Mouse (Mus musculus) A20 (cell line): ENCODE measurements around the gene Vax2.
A peak's percentile ranks its signal among the peaks of the same experiment; 100 is the strongest.

ENCODE experiments used
- DNase-seq: peaks from one replicate; pipeline ENCODE4 v3.0.0-alpha.2; 2011; ENCODE audit warnings: low read depth, low spot score

Vax2 gene

DNA sequence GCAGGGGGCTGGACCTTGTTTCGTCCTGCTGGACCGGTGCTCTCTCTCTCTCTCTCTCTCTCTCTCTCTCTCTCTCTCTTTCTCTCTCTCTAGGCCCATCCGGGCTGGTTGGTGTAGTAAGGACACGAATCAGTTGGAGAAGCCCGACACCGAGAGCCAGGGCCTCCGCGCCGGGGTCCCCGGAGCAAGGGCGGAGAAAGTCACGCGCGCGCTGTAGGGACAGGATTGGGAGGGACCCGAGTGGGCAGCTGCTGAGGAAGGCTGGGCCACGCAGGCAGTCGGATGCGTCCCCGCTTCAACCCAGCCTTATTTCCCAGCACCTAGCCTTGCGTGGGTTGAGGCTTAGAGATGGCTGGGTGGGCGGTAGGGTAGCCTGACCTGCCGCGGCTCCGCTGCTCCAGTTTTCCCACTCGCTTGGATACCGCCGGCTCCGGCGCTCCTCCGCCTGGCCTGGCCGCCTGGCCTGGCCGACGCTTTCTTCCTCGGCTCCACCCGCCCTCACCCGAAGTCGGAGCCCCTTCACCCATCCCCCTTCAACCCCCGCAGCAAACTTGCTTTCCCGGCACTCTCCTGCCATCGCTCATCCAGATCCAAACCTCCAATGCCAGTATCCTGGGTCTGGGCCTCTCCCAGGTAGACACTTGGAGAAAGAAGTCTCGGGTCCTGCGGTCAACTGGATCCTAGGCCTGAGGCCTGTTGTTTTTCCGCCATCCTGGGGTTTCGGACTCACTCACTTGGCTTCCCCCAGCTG, 836 bp downstream of the Vax2 start:
- no peak for DNase-seq

DNA sequence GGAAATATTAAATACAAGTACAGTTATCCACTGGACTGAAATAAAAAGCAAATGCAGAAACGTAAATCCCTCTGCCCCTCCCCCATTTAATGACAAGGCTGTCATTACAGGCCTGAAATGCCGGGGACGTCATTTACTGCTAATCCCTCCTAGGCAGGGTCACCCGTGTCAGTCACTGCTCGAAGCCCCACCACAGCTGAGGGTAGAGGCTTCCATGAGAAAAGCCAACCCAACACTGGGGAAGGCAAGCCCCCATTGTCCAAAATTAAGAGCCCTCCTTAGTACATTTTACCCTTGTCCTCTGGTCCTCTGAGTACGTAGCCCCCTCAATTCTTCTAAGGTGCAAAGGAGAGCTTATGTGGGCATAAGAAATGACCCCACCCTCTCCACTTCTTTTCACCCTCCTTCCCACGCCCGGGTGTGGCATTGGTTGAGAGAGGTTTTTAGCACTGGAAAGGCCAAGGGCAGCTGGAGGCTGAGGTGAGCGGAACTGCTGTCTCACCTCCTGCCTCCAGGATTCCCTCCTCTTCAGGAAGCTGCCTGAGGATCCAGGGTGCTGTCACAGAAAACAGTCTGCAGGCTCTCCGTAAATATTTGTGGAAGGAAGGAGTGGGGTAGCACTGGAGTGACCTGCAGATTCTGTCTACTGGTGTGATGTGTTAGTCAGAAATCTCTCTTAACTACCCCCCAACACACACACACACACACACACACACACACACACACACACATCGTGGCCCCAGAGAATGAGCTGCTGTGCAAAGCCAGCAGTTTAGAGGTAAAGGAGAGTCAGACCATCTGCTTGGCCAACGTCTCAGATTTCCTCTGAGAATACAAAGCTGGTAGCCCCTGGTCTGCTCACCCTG, 2.4 kb downstream of the Vax2 start:
- DNase-seq = no peak

DNA sequence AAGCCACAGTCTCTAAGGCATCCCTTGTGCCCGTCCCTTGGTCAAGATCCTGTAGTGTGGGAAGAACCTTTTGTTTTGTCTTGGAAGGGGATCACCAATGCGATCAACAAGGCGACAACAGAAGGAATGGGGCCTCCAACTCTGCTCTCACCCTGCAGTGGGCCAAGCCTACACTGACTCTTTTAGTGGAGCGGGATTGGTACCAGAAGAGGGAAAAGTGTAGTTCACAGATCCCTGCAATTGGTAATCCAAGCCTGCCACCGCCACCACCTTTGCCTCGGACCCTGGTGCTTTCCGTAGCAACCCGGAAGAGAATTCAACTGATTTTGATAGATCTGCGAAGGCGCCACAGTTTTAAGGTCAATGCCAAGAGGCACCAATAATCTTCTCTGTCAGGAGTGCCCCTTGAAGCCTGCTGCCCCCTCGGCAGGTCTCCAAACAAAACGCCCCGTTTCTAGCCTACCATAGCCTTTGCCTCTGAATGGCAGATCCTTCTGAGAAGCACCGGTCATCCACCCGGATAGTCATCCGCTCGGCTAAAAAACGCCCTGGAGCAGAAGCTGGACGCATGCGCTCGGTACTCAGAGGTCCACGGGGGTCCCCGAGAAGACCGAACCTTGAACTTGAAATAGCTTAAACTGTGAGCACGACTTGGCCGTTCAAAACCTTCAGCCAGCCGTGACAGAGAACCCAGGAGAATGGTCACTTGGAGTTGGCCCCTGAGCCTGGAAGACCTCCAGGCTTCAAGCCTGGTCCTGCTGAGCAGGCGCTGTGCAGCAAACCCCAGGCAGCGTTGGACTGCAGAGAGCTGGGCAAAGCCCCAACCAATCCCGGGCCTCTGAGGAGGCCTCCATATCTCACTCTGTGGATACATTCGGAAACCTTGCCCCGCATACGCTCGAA, 3.4 kb downstream of the Vax2 start:
- DNase-seq = no peak

DNA sequence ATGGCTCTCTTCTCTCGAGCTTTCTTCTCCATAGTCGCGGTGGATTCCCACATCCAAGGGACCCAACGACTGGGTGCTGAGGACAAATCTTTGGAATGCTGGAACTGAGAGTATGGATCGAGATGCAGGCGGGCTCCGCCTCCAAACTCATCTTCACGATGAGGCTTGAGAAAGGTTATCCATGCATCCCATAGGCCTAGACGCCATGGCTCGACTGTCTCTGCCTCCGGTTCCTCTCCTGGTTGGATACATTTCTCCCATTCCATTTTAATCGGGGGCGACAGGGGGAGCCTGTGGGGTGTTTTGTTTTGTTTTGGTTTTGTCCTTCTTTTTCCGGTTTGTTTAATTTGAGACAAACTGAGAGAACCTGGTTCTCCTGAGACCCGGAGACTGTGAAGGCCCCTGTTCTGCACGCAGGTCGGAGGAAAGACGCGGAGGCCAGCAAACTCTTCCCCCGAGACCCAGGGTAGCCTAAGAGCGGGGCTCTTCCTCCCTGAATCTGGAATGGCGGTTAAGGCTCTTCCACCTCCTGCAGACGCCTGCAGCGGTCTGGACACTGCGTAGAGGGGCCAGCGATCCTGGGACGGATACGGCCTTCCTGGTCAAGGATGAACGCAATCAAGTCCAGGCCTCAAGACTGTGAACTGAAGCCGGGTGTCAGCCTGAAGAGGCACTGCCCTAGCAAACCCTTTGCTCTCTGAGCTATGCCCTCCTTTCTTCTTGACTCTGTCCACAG, 4.6 kb downstream of the Vax2 start:
- no peak for DNase-seq

DNA sequence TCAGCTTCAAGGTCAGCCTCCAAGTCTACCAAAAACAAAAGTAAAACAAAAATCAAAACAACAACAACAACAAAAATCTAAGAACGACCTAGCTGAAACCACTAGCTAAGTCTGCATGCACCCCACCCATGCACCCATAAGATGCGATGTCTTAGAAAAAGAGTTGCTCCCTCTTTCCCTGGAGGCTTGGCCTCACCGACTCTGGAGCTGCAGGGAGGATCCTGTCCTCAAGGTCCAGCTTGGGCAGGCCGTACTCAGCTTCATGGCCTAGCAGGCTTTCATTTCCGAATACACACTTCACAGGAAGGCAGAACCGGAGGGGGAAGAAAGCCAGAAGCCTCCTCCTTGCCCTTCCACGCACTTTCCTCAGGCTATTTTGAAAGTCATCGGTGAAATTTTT, 6.0 kb downstream of the Vax2 start:
- DNase-seq = no peak

DNA sequence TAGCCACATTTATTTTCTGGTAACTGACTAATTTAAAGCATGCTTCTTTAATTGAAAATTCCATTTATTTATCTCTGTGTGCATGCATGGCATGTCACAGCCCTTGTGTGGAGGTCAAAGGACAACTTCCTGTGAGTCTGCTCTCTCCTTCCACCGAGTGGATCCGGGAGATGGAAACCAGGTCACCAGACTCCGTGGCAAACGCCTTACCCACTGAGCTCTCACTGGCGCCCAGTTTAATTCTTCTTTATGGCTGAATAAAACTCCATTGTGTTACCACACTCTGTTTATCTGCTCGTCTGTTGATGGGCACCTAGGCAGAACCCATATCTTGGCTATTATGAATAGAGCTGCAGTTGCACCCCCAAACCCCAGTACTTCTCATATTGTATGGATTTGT, 11.5 kb downstream of the Vax2 start:
- DNase-seq = no peak

DNA sequence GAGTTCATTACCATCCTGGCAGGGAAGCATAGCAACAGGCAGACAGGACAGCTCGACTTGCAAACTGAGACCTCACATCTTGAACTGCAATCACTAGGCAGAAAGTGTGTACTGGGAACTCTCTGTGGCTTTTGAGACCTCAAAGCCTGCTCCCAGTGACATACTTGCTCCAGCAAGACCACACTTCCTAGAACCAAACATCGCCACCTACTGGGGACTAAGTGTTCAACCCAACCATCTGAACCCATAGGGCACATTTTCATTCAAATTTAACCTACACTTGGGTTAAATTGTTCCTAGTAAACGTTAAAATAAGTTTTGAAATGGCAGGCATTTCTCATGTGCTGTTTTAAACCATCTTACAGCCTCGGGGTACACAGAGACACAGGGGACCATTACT, 16.1 kb downstream of the Vax2 start:
- DNase-seq = peak; percentile 14

DNA sequence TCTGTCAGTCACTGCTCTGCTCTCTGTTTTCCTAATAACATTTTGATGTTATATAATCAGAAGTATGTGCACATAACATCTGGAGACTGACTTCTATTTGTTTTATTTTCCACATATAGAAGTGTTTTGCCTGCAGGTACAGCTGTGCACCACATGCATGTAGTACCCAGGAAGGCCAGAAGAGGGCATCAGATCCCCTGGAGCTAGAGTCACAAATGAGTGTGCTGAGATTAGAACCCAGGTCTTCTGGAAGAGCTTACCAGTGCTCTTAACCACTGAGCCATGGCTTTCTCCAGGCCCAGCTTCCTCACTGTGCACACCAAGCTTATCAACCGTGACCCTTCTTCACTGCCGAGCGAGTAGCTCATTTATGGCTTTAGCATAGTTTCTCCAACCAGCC, 17.4 kb downstream of the Vax2 start:
- peak; percentile 29 for DNase-seq

DNA sequence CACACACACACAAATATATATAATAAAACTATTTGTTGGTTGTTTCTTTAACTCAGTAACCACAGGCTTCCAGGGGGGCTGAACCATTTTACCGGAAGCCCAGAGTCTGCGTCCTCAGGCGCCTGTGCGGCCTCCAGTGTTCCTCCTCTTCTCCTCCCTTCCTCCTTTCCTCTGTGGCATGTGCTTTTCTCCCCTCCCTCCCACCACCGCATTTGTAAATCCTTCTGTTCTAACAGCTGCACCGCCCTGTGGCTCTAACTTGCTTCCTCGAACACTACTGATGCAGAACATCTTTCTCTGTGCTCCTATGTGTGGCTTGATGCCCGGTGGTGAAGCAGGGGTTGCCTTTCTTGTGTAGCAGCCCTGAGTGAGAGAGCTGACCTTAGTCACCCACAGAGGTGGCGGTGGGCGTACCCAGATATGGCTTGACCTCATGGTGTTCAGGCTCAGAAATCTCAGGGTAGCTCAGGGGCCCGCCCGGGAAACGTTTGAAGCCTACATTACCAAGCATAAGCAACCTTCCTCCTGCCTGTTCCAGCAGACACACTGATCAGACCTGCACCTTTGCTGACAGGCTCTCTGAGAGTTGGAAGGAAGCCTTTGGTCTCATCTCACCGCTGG, 18.4 kb downstream of the Vax2 start:
- DNase-seq = no peak

DNA sequence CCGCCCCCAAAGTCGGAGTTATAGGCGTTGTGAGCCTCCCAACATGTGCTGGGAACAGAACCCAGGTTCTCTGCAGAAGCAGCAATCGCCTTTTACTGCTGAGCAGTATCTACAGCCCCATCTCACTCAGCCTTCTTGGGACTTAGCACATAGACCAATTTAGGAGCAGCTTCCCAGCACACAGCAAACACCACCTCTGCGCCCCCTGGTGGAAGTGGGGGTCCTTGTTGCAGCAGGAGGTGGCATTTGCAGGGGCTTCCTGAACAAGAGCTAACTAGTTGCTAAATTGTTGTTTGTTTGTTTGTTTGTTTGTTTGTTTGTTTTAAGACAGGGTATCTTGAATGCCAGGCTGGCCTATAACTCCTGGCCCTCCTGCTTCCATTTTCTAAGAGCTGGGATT, 20.1 kb downstream of the Vax2 start:
- peak; percentile 47 for DNase-seq

DNA sequence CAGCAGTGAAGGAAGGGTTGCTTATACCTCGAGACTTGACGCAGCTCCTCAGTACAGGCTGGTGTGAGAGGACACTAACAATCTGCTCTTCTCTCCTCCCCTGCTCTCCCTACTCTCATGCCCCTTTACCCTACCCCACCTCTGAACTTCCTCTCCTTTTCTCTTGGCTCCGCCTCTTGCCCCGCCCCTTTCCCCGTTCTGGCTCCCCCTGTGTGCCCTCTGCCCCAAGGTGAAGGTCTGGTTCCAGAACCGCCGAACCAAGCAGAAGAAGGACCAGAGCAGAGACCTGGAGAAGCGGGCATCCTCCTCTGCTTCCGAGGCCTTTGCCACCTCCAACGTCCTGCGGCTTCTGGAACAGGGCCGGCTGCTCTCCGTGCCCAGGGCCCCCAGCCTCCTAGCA, 26.2 kb downstream of the Vax2 start:
- DNase-seq = no peak

DNA sequence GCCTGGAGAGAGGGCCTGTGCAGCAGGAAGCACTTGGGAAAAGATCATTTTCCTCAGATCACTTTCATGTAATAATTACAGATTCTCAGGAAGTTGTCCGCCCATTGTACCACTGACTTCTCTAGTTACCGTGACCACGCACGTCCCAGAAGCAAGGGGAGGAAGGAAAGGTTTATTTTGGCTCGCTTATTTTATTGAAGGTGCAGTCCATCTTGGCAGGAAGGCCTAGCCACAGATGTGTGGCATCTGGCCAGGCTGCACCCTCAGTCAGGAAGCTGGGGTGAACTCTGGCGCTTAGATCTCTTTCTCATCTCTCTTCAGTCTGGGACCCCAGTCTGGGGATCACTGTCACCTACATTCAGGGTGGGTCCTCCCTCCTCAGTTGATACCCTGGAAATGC, 27.5 kb downstream of the Vax2 start:
- no peak for DNase-seq

DNA sequence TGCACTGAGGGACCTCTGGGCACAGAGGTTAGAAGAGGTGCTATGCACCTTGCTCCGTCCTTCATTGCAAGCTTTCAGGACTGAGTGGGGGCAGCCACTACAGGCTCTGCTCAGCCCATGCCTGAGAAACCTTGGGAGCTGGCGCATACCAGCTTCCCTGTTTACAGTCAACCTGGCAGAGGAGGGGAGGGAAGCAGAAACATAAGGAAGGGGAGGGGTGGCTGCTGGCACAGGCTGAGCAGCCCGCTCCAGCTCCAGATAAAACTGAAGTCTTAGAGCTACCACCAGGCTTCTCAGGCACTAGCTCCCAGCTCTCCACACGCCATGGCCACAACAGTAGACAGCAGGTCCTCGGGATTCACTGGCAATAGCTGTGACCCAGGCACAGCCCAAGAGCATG, 31.7 kb downstream of the Vax2 start, which contains the start of gene Atp6v1b1:
Atp6v1b1 (plus strand) TSS at position 230 of the 400 bp plus-strand sequence.
- DNase-seq = no peak

DNA sequence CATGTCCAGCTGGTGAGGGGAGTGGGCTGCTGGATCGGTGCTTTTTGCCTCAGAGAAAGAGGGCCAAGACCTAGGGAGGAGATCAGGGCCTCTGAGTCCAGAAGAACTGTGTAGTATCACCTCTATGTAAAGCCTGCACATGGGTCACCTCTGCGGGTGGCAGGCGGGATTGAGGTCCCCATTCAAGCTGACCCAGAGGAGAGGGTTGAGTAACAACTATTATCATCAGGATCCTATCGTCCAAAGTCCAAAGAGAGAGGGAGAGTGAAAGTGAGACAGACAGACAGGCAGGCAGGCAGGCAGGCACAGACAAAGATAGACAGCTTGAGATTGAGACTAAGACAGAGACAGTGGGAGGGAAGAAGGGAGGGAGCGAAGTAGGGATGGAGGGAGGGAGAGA, 32.1 kb downstream of the Vax2 start:
- DNase-seq = no peak

DNA sequence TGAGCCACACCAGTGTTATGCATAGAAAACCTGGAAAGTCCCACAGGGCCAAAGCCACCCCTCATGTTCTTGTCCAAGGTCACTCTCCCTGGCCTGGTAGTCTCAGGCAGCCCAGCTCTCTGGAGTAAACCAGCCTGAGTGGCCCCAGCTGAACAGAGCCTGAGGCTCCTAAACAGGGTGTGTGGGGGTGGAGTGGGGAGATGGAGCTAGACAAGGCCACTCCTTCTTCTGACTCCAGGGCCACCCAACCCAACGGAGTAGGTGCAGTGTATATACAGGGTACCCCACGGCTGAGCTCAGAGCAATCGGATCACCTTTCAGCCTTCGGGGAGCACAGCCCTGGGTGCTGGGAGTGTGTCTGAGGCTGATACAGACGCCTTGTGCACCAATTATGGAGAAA, 33.1 kb downstream of the Vax2 start:
- no peak for DNase-seq

DNA sequence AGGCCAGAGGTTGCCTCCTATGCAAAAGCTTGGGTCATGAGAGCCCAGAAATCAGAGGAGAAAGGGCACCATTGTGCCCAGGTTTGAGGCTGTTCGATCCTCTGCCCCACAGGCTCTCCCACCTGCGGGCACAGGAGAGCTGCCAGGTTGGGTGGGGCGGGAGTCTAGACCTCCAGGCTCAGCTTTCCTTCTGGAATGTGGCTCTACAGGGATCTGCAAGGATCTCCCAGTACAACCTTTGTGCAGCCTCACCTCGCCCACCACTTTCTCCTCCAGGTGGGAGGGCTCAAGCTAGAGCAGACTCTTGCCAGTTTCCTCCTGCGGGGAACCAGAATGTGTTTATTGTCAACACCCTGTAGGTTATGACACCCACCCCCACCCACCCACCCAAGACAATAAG, 33.5 kb downstream of the Vax2 start:
- no peak for DNase-seq

DNA sequence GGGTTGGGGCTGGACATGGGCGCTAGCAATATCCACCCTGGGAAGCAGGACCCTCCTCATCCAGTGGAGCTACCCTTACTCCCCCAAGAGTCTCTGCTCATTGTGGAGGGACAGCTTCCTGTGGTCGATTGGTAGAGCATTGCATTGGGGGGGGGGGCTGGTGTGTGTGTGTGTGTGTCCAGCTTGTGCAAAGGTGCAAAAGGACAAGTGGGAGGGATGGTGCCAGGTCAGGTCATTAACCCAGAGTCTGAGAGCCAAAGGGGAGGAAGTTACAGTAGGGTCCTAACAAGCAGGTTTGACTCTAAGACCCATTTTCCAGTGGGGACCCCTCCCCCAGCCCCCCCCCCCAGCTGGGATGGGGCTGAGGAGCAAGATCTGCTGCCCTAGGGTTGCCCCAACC, 34.4 kb downstream of the Vax2 start:
- DNase-seq = no peak

DNA sequence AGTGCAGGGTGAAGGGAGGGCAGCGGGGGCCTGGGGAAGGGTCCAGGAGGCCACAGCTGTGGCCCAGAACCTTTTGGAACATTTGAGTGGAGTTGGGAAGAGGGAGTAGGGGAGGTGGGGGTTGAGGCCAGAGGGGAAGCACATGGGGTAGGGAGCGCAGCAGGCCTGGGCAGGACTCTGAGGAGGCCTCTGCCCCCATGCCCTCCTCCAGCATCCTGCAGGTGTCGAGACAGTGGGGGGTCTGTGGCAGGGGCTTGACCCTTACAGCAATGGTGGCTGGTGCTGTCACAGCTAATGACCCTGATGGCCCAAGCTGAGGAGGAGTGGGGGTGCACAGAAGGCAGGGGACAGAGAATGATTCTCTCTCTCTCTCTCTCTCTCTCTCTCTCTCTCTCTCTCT, 38.2 kb downstream of the Vax2 start:
- no peak for DNase-seq

DNA sequence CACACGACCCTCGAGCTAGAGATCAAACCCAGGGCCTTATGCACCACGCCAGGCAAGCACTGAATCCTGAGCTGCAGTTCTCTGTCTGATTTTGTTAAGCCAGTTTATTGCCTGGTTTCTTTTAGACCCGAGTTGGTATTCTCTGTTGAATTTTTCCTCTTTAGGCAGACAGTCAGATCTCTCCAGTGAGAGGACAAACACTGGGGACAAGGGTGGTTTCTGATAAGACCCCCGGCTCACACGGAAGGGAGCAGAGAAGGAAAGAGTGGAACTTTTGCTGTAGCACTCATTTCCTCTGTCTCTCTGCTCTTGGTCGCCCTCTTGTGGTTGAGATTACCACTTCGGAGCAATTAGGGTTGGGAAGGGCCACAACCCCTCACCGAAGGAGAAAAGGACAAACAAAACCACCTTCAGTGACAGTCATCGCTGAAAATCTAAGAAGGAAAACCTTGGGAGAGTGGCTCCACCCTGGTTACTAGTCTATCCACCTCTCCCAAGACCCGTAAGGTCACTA, 39.2 kb downstream of the Vax2 start:
- peak; percentile 41 for DNase-seq

DNA sequence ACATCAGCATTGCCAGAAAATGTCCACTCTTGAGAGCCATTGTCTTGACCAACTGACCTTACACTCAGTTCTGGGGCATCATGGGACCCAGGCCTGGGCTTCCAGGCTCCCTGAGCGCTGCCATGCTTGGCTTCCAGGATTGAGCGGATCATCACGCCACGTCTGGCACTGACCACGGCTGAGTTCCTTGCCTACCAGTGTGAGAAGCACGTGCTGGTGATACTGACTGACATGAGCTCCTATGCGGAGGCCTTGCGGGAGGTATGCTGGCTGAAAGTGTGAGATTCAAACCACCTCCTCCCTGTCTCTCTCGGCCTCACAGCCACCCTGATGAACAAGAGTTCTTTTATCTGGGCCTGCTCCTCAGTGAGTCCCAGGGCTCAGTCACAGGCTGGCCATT, 45.0 kb downstream of the Vax2 start:
- DNase-seq = no peak

DNA sequence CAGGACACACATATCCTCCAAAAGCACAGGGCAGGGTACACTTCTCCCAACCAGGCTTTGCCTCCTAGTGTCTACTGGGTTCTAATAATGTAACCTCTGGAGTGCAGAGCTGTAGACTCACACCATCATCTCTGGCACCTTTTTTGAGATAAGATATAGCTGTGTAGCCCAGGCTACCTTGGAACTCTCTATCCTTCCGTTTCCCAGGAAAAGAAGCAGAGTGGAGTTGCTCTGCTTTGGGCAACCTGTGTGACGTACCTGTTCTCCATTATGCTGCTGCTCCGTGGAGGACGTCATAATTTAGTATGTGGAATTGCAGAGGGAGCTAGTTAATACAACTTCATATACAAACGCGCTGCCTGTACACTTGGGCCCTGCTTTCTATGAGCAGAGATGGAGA, 51.3 kb downstream of the Vax2 start, which contains the start of gene Ankrd53:
Ankrd53 (plus strand) TSS at position 301 of the 400 bp plus-strand sequence.
- no peak for DNase-seq
